Mouse (Mus musculus): ENCODE results near the gene Aldh3b3.

GRCm38 (mm10) chr19:3930262-3931057 is 28.0 kb upstream of the Aldh3b3 start:
- TF ChIP-seq CTCF (IDR thresholded peaks at IDR 0.05) (no peak), EP300 (IDR thresholded peaks at IDR 0.05) (no peak)
